Mouse (Mus musculus) cerebellum, adult 2 months (tissue): ENCODE data around the gene Dst.

Experiments
- CTCF ChIP-seq: fragments of 200-500 bp; IDR thresholded peaks from 2 replicates; pipeline ENCODE4 v1.5.1; 2011; ENCODE audit warnings: low read depth, mild to moderate bottlenecking, control low read depth, low read length, moderate library complexity, borderline replicate concordance; ENCODE audit not compliant: insufficient read depth
- POLR2A ChIP-seq: fragments of 200-500 bp; IDR thresholded peaks from 2 replicates; pipeline ENCODE4 v1.6.1; 2011; ENCODE audit warnings: low read length, control low read depth, borderline replicate concordance; ENCODE audit not compliant: insufficient read depth

DNA sequence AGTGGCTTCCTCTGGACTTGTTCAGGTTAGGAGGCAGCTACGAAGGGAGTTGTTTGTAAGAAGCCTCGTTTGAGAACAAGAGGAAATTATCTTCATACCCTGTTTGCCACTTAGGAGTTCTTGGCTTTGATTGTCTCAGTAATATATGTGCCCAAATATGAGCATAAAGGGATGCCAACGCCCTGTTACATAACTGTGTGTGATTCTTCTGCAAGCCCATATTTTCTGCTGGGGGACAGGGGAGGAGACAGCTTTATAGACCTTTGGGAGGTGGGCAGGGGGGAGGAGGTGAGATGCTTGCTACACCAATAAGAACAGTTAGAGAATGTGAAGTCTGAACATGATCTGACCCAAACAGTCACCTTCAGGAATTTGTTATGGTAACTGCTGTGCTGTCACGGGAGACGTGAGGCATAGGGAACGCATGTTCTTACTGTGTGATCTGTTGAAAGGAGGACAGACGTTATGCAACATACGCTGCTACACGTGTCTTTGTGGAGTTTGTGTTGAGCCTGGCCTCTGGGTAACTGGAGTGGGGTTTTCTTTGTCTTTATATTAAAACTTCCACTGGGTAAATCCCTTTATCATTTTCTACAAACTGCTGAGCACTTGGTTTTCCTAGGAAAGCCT, 235.0 kb downstream of the Dst start:
- TF ChIP-seq CTCF (no peak), POLR2A (no peak)
